Mouse (Mus musculus) CH12.LX (cell line): ENCODE measurements around the gene Zglp1. TPM values are rescaled to one million over a fixed set of nuclear protein-coding genes. Genes with fewer than 3 reads are reported as not detected.

Experiments
- DNase-seq: peaks from one replicate; pipeline ENCODE4 v3.0.0-alpha.2; 2013; ENCODE audit errors: extremely low read depth
- H3K27ac ChIP-seq: 2 replicates; pipeline ENCODE4 v1.5.1; 2012; ENCODE audit warnings: low read depth, mild to moderate bottlenecking, control low read depth, moderate library complexity; ENCODE audit not compliant: insufficient read depth
- H3K27me3 ChIP-seq: replicated peaks from 2 replicates; pipeline ENCODE3; 2012; ENCODE audit warnings: inconsistent platforms
- H3K36me3 ChIP-seq, 2 experiments: replicated peaks in 1 of 2; 2 replicates each; pipeline versions ENCODE3 to v1.6.1; 2012; ENCODE audit warnings: inconsistent platforms in 1 of 2, low read length in 1 of 2, mild to moderate bottlenecking in 1 of 2, mixed read lengths in 1 of 2, moderate library complexity in 1 of 2; ENCODE audit not compliant: control insufficient read depth in 1 of 2, insufficient read depth in 1 of 2
- H3K4me1 ChIP-seq, 2 experiments: 2 replicates each; pipeline ENCODE4 v1.6.1; 2012; ENCODE audit warnings: inconsistent platforms in 1 of 2, moderate library complexity in 1 of 2; ENCODE audit not compliant: insufficient read depth in 2 of 2, control insufficient read depth in 1 of 2
- H3K4me2 ChIP-seq: 2 replicates; pipeline ENCODE4 v1.6.1; 2012; ENCODE audit warnings: low read depth, mild to moderate bottlenecking, control low read depth; ENCODE audit not compliant: poor library complexity, insufficient read depth, severe bottlenecking
- H3K4me3 ChIP-seq, 3 experiments: fragments of 150-350 bp in 1 of 3; sonication (generic) in 1 of 3; replicated peaks in 1 of 3; 2 replicates each; pipeline versions ENCODE3 to v1.5.1; 2011 to 2012; ENCODE audit warnings: low read depth in 2 of 3, low read length in 2 of 3, mild to moderate bottlenecking in 2 of 3, moderate library complexity in 2 of 3, control low read depth in 1 of 3, improper control_type of control experiment in 1 of 3, inconsistent platforms in 1 of 3, mixed read lengths in 1 of 3; ENCODE audit not compliant: poor library complexity in 1 of 3
- H3K79me2 ChIP-seq: replicated peaks from 2 replicates; pipeline ENCODE4 v1.6.1; 2012; ENCODE audit warnings: mild to moderate bottlenecking, moderate library complexity; ENCODE audit not compliant: control insufficient read depth, poor library complexity, insufficient read depth, severe bottlenecking; ENCODE audit errors: extremely low read depth
- H3K9ac ChIP-seq: 2 replicates; pipeline ENCODE4 v1.6.1; 2012; ENCODE audit warnings: low read depth, mild to moderate bottlenecking, control low read depth, moderate library complexity; ENCODE audit not compliant: insufficient read depth
- H3K9me3 ChIP-seq: replicated peaks from 2 replicates; pipeline ENCODE3; 2012; ENCODE audit warnings: low read length, inconsistent platforms, mixed read lengths
- BHLHE40 ChIP-seq: IDR thresholded peaks from 2 replicates; pipeline ENCODE4 v1.6.1; 2011; ENCODE audit warnings: mild to moderate bottlenecking, low read depth, low read length, improper control_type of control experiment
- CHD2 ChIP-seq: IDR thresholded peaks from 2 replicates; pipeline ENCODE4 v1.6.1; 2011; ENCODE audit warnings: low read length, improper control_type of control experiment
- CTCF ChIP-seq, 2 experiments: IDR thresholded peaks in 1 of 2; conservative IDR thresholded peaks in 1 of 2; 2 replicates each; pipeline ENCODE4 v1.5.1; 2011 to 2012; ENCODE audit warnings: low read depth in 2 of 2, low read length in 2 of 2, improper control_type of control experiment in 1 of 2, inconsistent platforms in 1 of 2, mild to moderate bottlenecking in 1 of 2, moderate library complexity in 1 of 2
- E2F4 ChIP-seq: IDR thresholded peaks from 2 replicates; pipeline ENCODE4 v1.6.1; 2011; ENCODE audit warnings: low read depth, low read length, improper control_type of control experiment; ENCODE audit not compliant: insufficient replicate concordance
- ELF1 ChIP-seq: IDR thresholded peaks from 2 replicates; pipeline ENCODE4 v1.6.1; 2014; ENCODE audit warnings: low read depth, mild to moderate bottlenecking, inconsistent platforms, low read length, improper control_type of control experiment
- IRF4 ChIP-seq: IDR thresholded peaks from 2 replicates; pipeline ENCODE4 v1.6.1; 2014; ENCODE audit warnings: low read depth, mild to moderate bottlenecking, inconsistent platforms, low read length, improper control_type of control experiment
- JUN ChIP-seq: IDR thresholded peaks from 2 replicates; pipeline ENCODE4 v1.6.1; 2011; ENCODE audit warnings: low read depth, mild to moderate bottlenecking, low read length, improper control_type of control experiment, moderate library complexity; ENCODE audit not compliant: insufficient read depth
- KAT2A ChIP-seq: IDR thresholded peaks from 2 replicates; pipeline ENCODE4 v1.6.1; 2012; ENCODE audit warnings: low read length, improper control_type of control experiment, inconsistent platforms; ENCODE audit not compliant: insufficient replicate concordance
- MAFK ChIP-seq: IDR thresholded peaks from 2 replicates; pipeline ENCODE4 v1.6.1; 2011; ENCODE audit warnings: low read length, improper control_type of control experiment; ENCODE audit not compliant: insufficient replicate concordance
- MEF2A ChIP-seq: IDR thresholded peaks from 2 replicates; pipeline ENCODE4 v1.6.1; 2014; ENCODE audit warnings: low read depth, mild to moderate bottlenecking, inconsistent platforms, low read length, improper control_type of control experiment, borderline replicate concordance
- MXI1 ChIP-seq: IDR thresholded peaks from 2 replicates; pipeline ENCODE4 v1.6.1; 2011; ENCODE audit warnings: mild to moderate bottlenecking, low read depth, low read length, improper control_type of control experiment
- NELFE ChIP-seq: IDR thresholded peaks from 2 replicates; pipeline ENCODE4 v1.6.1; 2011; ENCODE audit warnings: low read depth, low read length, improper control_type of control experiment
- PAX5 ChIP-seq: IDR thresholded peaks from 2 replicates; pipeline ENCODE4 v1.6.1; 2012; ENCODE audit warnings: low read length, inconsistent platforms, mixed read lengths
- POLR2A ChIP-seq: IDR thresholded peaks from 2 replicates; pipeline ENCODE4 v1.6.1; 2011; ENCODE audit warnings: low read depth, mild to moderate bottlenecking, improper control_type of control experiment, low read length
- POLR2AphosphoS2 ChIP-seq: IDR thresholded peaks from 2 replicates; pipeline ENCODE4 v1.6.1; 2011; ENCODE audit warnings: low read depth, low read length, improper control_type of control experiment
- ZC3H11A ChIP-seq: IDR thresholded peaks from 2 replicates; pipeline ENCODE4 v1.6.1; 2012; ENCODE audit warnings: low read depth, mild to moderate bottlenecking, inconsistent platforms, low read length, improper control_type of control experiment
- ZKSCAN1 ChIP-seq: IDR thresholded peaks from 2 replicates; pipeline ENCODE4 v1.6.1; 2012; ENCODE audit warnings: low read depth, inconsistent platforms, low read length, improper control_type of control experiment, borderline replicate concordance
- dilution Hi-C: fragments of 300-500 bp; cut with MboI; formaldehyde crosslinking; loops from 2 replicates; pipeline ENCODE4 v1.14.3; 2020; ENCODE audit warnings: low sequenced_read_pairs; ENCODE audit not compliant: extremely low pct_unique_long_range_greater_than_20kb, extremely low pct_ligation_motif_present
- in situ Hi-C: fragments of 300-500 bp; cut with MboI; formaldehyde crosslinking; loops from 3 replicates; pipeline ENCODE4 v1.14.3; 2019; ENCODE audit warnings: low sequenced_read_pairs, low pct_ligation_motif_present, low pct_unique_long_range_greater_than_20kb, mixed read lengths
- polyA plus RNA-seq: library from polyadenylated mRNA; unstranded; fragments of >175 nt; gene quantifications from 2 replicates; pipeline ENCODE4 v1.2.1, GENCODE M21; 2012; ENCODE audit warnings: low read depth; ENCODE audit not compliant: insufficient read length
- total RNA-seq, 2 experiments: library from RNA; depleted of rRNA; stranded (reverse); fragments of 300-350 nt in 1 of 2; fragments of >200 nt in 1 of 2; gene quantifications; 2 replicates each; pipeline ENCODE4 v1.2.3; 2012 to 2014

The Zglp1 gene
- total and polyA plus RNA-seq, 3 experiments: 0.87 to 1.3 TPM; not detected in 1

GRCm38 (mm10) chr9:21107607-21108237 is 40.8 kb upstream of the Zglp1 start:
- Histone ChIP-seq H3K36me3 (peaks cover 77 to 87% of the 10 kb centered on the region in 2 experiments), H3K4me2 (no peak overlapping the region), H3K4me1 (peaks cover 16 to 32% of the 10 kb centered on the region in 2 experiments), H3K9me3 (no peaks in the 10 kb centered on the region), H3K79me2 (no peaks in the 10 kb centered on the region), H3K27ac (no peak overlapping the region), H3K4me3 (no peak overlapping the region), H3K27me3 (no peaks in the 10 kb centered on the region), H3K9ac (no peak overlapping the region)
- dilution Hi-C loops (no loop called here), in situ Hi-C loops (no loop called here)
- DNase-seq: no peak
- no peak for TF ChIP-seq ELF1
- no peak for TF ChIP-seq IRF4
- no peak for TF ChIP-seq MAFK
- TF ChIP-seq BHLHE40: no peak
- no peak for TF ChIP-seq ZC3H11A
- TF ChIP-seq JUN: no peak
- TF ChIP-seq NELFE: no peak
- TF ChIP-seq KAT2A: no peak
- no peak for TF ChIP-seq CHD2
- no peak for TF ChIP-seq MEF2A
- TF ChIP-seq PAX5: no peak
- TF ChIP-seq MXI1: no peak
- TF ChIP-seq ZKSCAN1: no peak
- TF ChIP-seq POLR2A: no peak
- no peak for TF ChIP-seq POLR2AphosphoS2
- TF ChIP-seq CTCF (conservative IDR thresholded peaks at IDR 0.05 in 1 of 2, IDR thresholded peaks at IDR 0.05 in 1 of 2; ENCODE audit: low read depth in 2 of 2, low read length in 2 of 2): no peak

GRCm38 (mm10) chr9:21105760-21106564 is 39.1 kb upstream of the Zglp1 start:
- Histone ChIP-seq H3K27ac (no peak overlapping the region), H3K79me2 (no peaks in the 10 kb centered on the region), H3K27me3 (no peaks in the 10 kb centered on the region), H3K4me1 (peaks cover 19 to 49% of the 10 kb centered on the region in 2 experiments), H3K9me3 (no peaks in the 10 kb centered on the region), H3K9ac (no peak overlapping the region), H3K4me2 (no peak overlapping the region), H3K36me3 (peaks cover 65 to 83% of the 10 kb centered on the region in 2 experiments), H3K4me3 (no peak overlapping the region)
- in situ Hi-C loops: no loop called here
- no peak for DNase-seq
- TF ChIP-seq E2F4: no peak
- dilution Hi-C loops: no loop called here
